Mouse (Mus musculus) heart, postnatal 0 days (tissue): Measurements from ENCODE around the gene Olfr623. TPM values are rescaled to one million over a fixed set of nuclear protein-coding genes. Genes with fewer than 3 reads are reported as not detected.

Source experiments
- ATAC-seq: fragments of 200-750 bp; cut with Nextera tagmentation; 2 replicates; pipeline ENCODE4 v1.8.0; 2017; ENCODE audit warnings: low read depth, moderate number of reproducible peaks, moderate library complexity; ENCODE audit not compliant: insufficient read depth
- DNase-seq: peaks from one replicate; pipeline ENCODE4 v3.0.0-alpha.2; 2016; ENCODE audit warnings: low spot score
- H3K27ac ChIP-seq: fragments of 300-500 bp; sonication (generic); 2 replicates; pipeline ENCODE4 v1.5.1; 2014; ENCODE audit warnings: low read depth, mild to moderate bottlenecking
- H3K27me3 ChIP-seq: fragments of 300-500 bp; sonication (generic); 2 replicates; pipeline ENCODE4 v1.6.1; 2014; ENCODE audit warnings: low read length, mixed read lengths; ENCODE audit not compliant: control insufficient read depth, insufficient read depth
- H3K36me3 ChIP-seq: fragments of 300-500 bp; sonication (generic); replicated peaks from 2 replicates; pipeline ENCODE4 v1.6.1; 2014; ENCODE audit warnings: low read length, mixed read lengths; ENCODE audit not compliant: control insufficient read depth, insufficient read depth
- H3K4me1 ChIP-seq: fragments of 300-500 bp; sonication (generic); 2 replicates; pipeline ENCODE4 v1.6.1; 2014; ENCODE audit warnings: antibody characterized with exemption; ENCODE audit not compliant: control insufficient read depth, insufficient read depth
- H3K4me2 ChIP-seq: fragments of 300-500 bp; sonication (generic); 2 replicates; pipeline ENCODE4 v1.6.1; 2014; ENCODE audit warnings: low read depth, mild to moderate bottlenecking, low read length, moderate library complexity
- H3K4me3 ChIP-seq: fragments of 300-500 bp; sonication (generic); 2 replicates; pipeline ENCODE4 v1.5.1; 2014; ENCODE audit warnings: low read depth, low read length
- H3K9ac ChIP-seq: fragments of 300-500 bp; sonication (generic); replicated peaks from 2 replicates; pipeline ENCODE4 v1.6.1; 2014; ENCODE audit warnings: low read depth, low read length, mixed read lengths
- H3K9me3 ChIP-seq: fragments of 300-500 bp; sonication (generic); replicated peaks from 2 replicates; pipeline ENCODE4 v1.6.1; 2016; ENCODE audit warnings: low read length; ENCODE audit not compliant: control insufficient read depth
- CTCF ChIP-seq: IDR thresholded peaks from 2 replicates; pipeline ENCODE4 v1.5.1; 2016; ENCODE audit warnings: antibody characterized with exemption, control low read depth, low read depth
- EP300 ChIP-seq: IDR thresholded peaks from 2 replicates; pipeline ENCODE4 v1.6.1; 2016; ENCODE audit warnings: antibody characterized with exemption, low read depth
- WGBS: fragments of 180-500 bp; shearing (Covaris S2); extraction: QIAGEN DNeasy Blood & Tissue Kit; methylation state at CpG from one replicate; pipeline ENCODE4 v1.1.7; 2014; 5-methylcytosine and 5-hydroxymethylcytosine counted together
- polyA plus RNA-seq: library from polyadenylated mRNA; unstranded; fragments of >200 nt; fragmentation: Nextera tagmentation; extraction: Ambion mirVana; gene quantifications from 2 replicates; pipeline ENCODE4 v1.2.1, GENCODE M21; 2015
- total RNA-seq: library from RNA; depleted of rRNA; stranded (reverse); fragments of >200 nt; gene quantifications from 2 replicates; pipeline ENCODE4 v1.2.3, GENCODE M21; 2014; ENCODE audit warnings: low replicate concordance; rRNA removed

Gene Olfr623
- total RNA-seq (not detected in 2 replicates), polyA plus RNA-seq (not detected in 2 replicates)

- ATAC-seq (no peak), DNase-seq (no peak)
- H3K4me2 ChIP-seq: no peak within 1 kb of the TSS
- TF ChIP-seq EP300: no peak
- TF ChIP-seq CTCF: no peak
- H3K4me3 ChIP-seq: no peak within 1 kb of the TSS
- no peaks in the 10 kb centered on the region for H3K36me3 ChIP-seq
- H3K27ac ChIP-seq: no peak within 1 kb of the TSS
- H3K4me1 ChIP-seq: no peaks in the 10 kb centered on the region
- no peaks in the 10 kb centered on the region for H3K9me3 ChIP-seq
- no peaks in the 10 kb centered on the region for H3K27me3 ChIP-seq
- no peak within 1 kb of the TSS for H3K9ac ChIP-seq
These were observed at the start of gene Olfr623 for GRCm38 (mm10) chr7:103663598-103663997. TSS of gene Olfr623 (minus strand) at chr7:103663698.

DNA sequence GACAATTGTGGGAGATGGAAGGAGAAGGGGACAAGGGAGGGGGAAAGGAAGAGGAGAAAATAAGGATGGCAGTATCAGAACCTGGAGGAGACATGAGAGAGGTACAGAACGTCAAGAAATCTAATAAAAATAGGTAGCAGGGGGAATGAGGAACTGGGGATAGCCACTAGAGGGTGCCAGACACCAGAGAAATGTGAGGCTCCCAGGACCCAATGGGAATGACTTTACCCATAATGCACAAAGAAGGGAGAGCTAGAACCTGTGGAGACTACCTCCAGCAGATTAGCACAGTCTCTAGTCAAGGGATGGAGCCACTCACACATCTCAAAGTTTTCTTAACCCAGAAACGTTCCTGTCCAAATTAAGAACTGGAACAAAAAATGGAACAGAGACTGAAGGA lies 48.5 kb upstream of the Olfr623 start:
- no peak overlapping the region for H3K4me2 ChIP-seq
- no peak for DNase-seq
- no peak for ATAC-seq
- TF ChIP-seq CTCF: 0 out of 2 replicates have a peak, but pooled peaks have one; percentile 13
- no peak for TF ChIP-seq EP300
- no peaks in the 10 kb centered on the region for H3K36me3 ChIP-seq
- H3K9me3 ChIP-seq: no peaks in the 10 kb centered on the region
- WGBS: 41% methylated on average over 2 of the region's 2 CpGs
- H3K4me1 ChIP-seq: no peaks in the 10 kb centered on the region
- H3K4me3 ChIP-seq: no peak overlapping the region
- no peak overlapping the region for H3K9ac ChIP-seq
- no peak overlapping the region for H3K27ac ChIP-seq
- H3K27me3 ChIP-seq: no peaks in the 10 kb centered on the region

DNA sequence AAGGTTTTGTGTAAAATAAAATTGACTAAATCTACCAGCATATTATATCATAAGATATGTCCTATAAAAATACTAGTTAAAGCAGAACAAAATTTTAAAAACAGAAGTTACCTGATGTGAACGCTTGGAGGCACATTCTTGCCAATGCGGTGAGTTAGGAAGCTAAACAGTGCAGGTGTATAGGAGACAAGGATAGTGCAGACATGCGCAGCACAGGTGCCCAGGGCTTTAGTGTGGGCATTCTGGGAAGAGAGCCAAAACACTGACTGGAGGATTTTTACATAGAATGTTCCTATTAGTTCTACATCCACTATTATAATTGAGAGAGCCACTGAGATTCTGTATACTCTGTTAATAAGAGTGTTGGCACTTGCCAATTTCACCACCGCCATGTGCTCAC lies 36.0 kb upstream of the Olfr623 start:
- no peak overlapping the region for H3K4me2 ChIP-seq
- 80% methylated on average over 4 of the region's 4 CpGs for WGBS
- TF ChIP-seq EP300: no peak
- H3K36me3 ChIP-seq: no peaks in the 10 kb centered on the region
- no peaks in the 10 kb centered on the region for H3K4me1 ChIP-seq
- H3K9ac ChIP-seq: no peak overlapping the region
- no peak for DNase-seq
- H3K9me3 ChIP-seq: no peaks in the 10 kb centered on the region
- no peak overlapping the region for H3K4me3 ChIP-seq
- no peak for ATAC-seq
- H3K27ac ChIP-seq: no peak overlapping the region
- no peaks in the 10 kb centered on the region for H3K27me3 ChIP-seq

DNA sequence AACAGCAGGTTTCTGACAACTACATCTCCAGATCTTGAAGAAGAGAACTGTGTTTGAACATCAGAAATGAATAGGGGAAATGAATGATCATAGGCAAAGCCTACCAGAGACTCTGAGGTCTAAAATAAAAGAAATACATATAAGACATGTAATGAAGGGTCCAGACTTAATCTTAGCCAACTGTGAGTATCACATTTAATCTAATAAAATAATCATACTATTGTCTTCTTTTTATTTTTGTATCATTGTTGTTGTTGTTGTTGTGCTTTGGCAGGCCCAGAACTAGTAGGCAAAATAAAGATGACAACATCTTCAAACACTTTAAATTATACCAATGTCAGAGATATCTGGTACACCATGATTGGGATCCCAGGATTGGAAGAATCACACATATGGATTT lies 18.9 kb upstream of the Olfr623 start, which contains the start of gene Olfr625-ps1:
Gene Olfr625-ps1 (plus strand): TSS at position 301 of the 400 bp plus-strand sequence.
- Histone ChIP-seq H3K36me3 (no peaks in the 10 kb centered on the region), H3K27me3 (no peaks in the 10 kb centered on the region), H3K4me2 (no peak within 1 kb of the TSS), H3K9me3 (no peaks in the 10 kb centered on the region), H3K4me1 (no peaks in the 10 kb centered on the region), H3K4me3 (no peak within 1 kb of the TSS), H3K9ac (no peak within 1 kb of the TSS), H3K27ac (no peak within 1 kb of the TSS)
- ATAC-seq: no peak
- TF ChIP-seq CTCF: no peak
- no peak for TF ChIP-seq EP300
- no peak for DNase-seq

- whole genome bisulfite sequencing: 86% methylated on average over 2 of the region's 2 CpGs
- no peaks in the 10 kb centered on the region for H3K4me1 ChIP-seq
- no peak for TF ChIP-seq EP300
- TF ChIP-seq CTCF: no peak
- no peak within 1 kb of the TSS for H3K9ac ChIP-seq
- no peak within 1 kb of the TSS for H3K4me3 ChIP-seq
- DNase-seq (no peak), ATAC-seq (no peak)
- no peak within 1 kb of the TSS for H3K27ac ChIP-seq
- no peaks in the 10 kb centered on the region for H3K36me3 ChIP-seq
- H3K4me2 ChIP-seq: no peak within 1 kb of the TSS
- H3K9me3 ChIP-seq: no peaks in the 10 kb centered on the region
- H3K27me3 ChIP-seq: no peaks in the 10 kb centered on the region
These were observed 7.6 kb upstream of the Olfr623 start, which contains the start of gene Olfr624 for GRCm38 (mm10) chr7:103671091-103671490. TSS of gene Olfr624 (minus strand) at chr7:103671191.

DNA sequence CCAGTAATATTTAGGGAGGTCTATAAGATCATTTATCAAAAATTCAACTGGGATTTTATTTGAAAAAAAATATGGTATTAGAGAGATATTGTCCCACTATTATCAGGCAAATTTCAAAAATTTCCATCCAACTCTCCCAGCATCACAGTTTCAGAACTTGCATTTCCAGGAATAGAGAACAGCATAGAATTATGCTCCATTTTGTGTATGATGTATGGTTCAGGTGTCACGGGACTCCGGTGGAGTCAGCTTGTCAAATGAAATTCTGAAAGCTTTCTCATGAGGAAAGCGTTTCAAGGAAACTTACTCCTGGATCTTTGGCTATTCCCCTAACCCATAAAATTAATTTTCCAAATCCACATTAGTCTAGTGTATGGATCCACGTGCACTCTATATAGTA lies 19.4 kb downstream of the Olfr623 start:
- no peaks in the 10 kb centered on the region for H3K9me3 ChIP-seq
- no peak for TF ChIP-seq CTCF
- TF ChIP-seq EP300: no peak
- no peak overlapping the region for H3K4me3 ChIP-seq
- WGBS: 78% methylated on average over 4 of the region's 4 CpGs
- H3K9ac ChIP-seq: no peak overlapping the region
- no peak for DNase-seq
- no peaks in the 10 kb centered on the region for H3K36me3 ChIP-seq
- no peaks in the 10 kb centered on the region for H3K27me3 ChIP-seq
- no peak overlapping the region for H3K4me2 ChIP-seq
- H3K27ac ChIP-seq: no peak overlapping the region
- no peak for ATAC-seq
- H3K4me1 ChIP-seq: no peaks in the 10 kb centered on the region
